Mouse (Mus musculus) induced T-regulatory cell, adult 2 months (primary cell): ENCODE results near the gene Uchl1.
A peak's percentile ranks its signal among the peaks of the same experiment; 100 is the strongest.

Experiments
- DNase-seq: peaks from one replicate; pipeline ENCODE4 v3.0.0-alpha.2; 2012; ENCODE audit warnings: low read depth

The Uchl1 gene

GRCm38 (mm10) chr5:66675983-66676382 lies at the start of gene Uchl1:
TSS of gene Uchl1 (plus strand) at chr5:66676091.
- no peak for DNase-seq

- no peak for DNase-seq
These were observed 48.1 kb upstream of the Uchl1 start for GRCm38 (mm10) chr5:66627805-66628204.

- DNase-seq: no peak
These were observed 40.3 kb upstream of the Uchl1 start for GRCm38 (mm10) chr5:66635459-66636079.

GRCm38 (mm10) chr5:66642156-66642555 lies 33.7 kb upstream of the Uchl1 start:
- DNase-seq: no peak

- DNase-seq: no peak
These were observed 32.6 kb upstream of the Uchl1 start for GRCm38 (mm10) chr5:66643260-66643659.

- DNase-seq: no peak
These were observed 28.4 kb upstream of the Uchl1 start for GRCm38 (mm10) chr5:66647504-66647903.

- DNase-seq: no peak
These were observed 21.7 kb upstream of the Uchl1 start for GRCm38 (mm10) chr5:66654220-66654619.

GRCm38 (mm10) chr5:66675189-66675890 lies 551 bp upstream of the Uchl1 start:
- DNase-seq: no peak

GRCm38 (mm10) chr5:66676457-66677117 lies 696 bp downstream of the Uchl1 start:
- peak; percentile 7 for DNase-seq

GRCm38 (mm10) chr5:66677411-66678345 lies 1.8 kb downstream of the Uchl1 start:
- DNase-seq: no peak

- no peak for DNase-seq
These were observed 3.3 kb downstream of the Uchl1 start for GRCm38 (mm10) chr5:66679222-66679621.

GRCm38 (mm10) chr5:66685930-66686329 lies 10.0 kb downstream of the Uchl1 start:
- DNase-seq: no peak

GRCm38 (mm10) chr5:66686863-66687262 lies 11.0 kb downstream of the Uchl1 start:
- no peak for DNase-seq

- no peak for DNase-seq
These were observed 11.8 kb downstream of the Uchl1 start for GRCm38 (mm10) chr5:66687737-66688136.

- no peak for DNase-seq
These were observed 12.4 kb downstream of the Uchl1 start for GRCm38 (mm10) chr5:66688286-66688685.

- DNase-seq: no peak
These were observed 13.9 kb downstream of the Uchl1 start for GRCm38 (mm10) chr5:66689796-66690195.

GRCm38 (mm10) chr5:66693231-66693630 lies 17.3 kb downstream of the Uchl1 start:
- no peak for DNase-seq

- peak; percentile 74 for DNase-seq
These were observed 21.2 kb downstream of the Uchl1 start for GRCm38 (mm10) chr5:66697119-66697518.

GRCm38 (mm10) chr5:66699911-66700310 lies 24.0 kb downstream of the Uchl1 start:
- no peak for DNase-seq

- DNase-seq: no peak
These were observed 26.1 kb downstream of the Uchl1 start for GRCm38 (mm10) chr5:66701951-66702350.

- no peak for DNase-seq
These were observed 27.6 kb downstream of the Uchl1 start for GRCm38 (mm10) chr5:66703317-66704004.
